Mouse (Mus musculus): ENCODE results near the gene Slc19a3.

Slc19a3 gene

DNA sequence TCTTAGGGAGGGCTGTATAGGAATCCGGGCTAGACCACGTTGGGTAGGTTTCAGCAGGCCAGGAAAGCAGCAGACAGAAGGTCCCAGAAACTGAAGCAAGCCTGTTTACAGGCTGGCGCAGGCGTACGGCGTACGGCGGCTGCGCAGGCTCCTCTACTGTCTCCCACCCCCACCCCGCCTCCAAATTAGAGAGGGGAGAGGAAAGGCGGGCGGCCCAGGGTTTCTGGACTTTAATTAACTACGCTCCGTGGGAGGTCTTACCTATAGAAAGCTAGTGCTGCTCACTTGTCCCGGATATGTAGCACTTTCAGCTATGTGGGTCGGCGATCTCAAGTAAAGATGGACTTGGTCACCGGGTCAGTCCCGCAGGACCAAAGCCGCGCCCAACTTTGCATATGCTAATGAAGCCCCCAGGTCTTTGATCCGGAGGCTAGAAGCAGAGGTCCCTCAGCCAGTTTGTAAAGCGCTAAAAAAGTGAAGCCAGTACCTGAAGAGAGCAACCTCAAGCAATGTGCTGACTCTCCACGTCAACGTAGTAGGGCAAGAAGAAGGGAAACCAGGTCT is at the start of gene Slc19a3:
TSS of gene Slc19a3 (minus strand) at position 340 of the 564 bp plus-strand sequence.
- peak; percentile 50 for DNase-seq

- DNase-seq: no peak
These were observed 46.5 kb upstream of the Slc19a3 start for GRCm38 (mm10) chr1:83084790-83085189.

DNA sequence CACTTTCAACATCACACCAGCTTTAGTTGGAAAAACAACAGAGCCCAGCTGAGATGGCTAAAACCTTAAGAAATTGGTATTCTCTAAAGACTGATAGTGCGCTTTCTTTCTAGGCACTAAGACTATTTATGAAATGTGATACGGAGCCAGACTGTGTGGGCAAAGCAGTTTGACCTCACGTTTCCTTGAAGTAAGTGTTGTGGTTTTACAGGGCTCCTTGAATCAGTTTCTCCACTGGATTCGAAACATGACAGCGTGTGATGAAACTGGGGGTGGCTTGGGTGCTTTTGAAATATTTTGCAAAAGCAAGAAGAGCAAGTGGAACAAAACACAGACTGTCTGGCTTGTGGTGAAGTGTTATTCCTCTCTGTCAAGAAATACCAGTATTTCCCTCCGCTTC is 38.8 kb upstream of the Slc19a3 start:
- no peak for DNase-seq

- no peak for DNase-seq
These were observed 38.1 kb upstream of the Slc19a3 start for GRCm38 (mm10) chr1:83076190-83076917.

GRCm38 (mm10) chr1:83075526-83076189 is 37.4 kb upstream of the Slc19a3 start:
- DNase-seq: no peak

GRCm38 (mm10) chr1:83067205-83067604 is 29.0 kb upstream of the Slc19a3 start:
- DNase-seq: no peak

DNA sequence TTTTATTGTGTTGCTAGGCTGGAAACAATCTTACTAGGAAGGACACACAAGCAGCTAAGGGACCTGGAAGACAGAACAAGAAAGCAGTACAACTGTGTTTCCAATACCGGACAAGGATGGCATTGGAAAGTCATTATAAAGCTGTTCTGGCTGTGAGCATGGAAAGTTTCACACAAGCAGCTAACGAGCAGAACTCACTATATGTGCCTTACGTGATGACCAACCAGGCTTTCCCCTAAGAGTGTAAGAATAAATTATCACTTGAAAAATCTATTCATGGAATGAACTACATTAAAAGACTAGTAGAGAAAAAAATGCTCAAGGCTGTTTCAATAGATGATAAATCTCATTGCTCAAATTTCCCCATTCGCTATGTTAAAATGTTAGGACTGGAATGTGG is 28.3 kb upstream of the Slc19a3 start:
- DNase-seq: no peak

DNA sequence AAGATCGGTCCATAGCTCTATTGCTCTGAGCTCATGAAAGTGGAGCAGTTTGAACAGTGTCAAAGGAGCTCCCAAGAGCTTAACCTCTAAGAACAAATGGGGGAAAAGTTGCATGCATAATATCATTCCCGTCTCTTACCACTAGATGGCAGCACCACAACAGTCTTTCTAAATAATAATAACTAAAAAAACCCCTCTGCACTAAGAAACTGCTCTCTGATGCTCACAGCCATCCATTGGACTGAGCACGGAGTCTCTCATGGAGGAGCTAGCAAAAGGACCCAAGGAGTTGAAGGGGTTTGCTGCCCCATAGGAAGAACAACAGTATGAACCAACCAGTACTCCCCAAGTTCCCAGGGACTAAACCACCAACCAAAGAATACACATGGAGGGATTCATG is 26.6 kb upstream of the Slc19a3 start:
- no peak for DNase-seq

- DNase-seq: no peak
These were observed 22.4 kb upstream of the Slc19a3 start, which contains the start of gene Krtap28-13 for GRCm38 (mm10) chr1:83060643-83061042. TSS of gene Krtap28-13 (plus strand) at chr1:83060930.

DNA sequence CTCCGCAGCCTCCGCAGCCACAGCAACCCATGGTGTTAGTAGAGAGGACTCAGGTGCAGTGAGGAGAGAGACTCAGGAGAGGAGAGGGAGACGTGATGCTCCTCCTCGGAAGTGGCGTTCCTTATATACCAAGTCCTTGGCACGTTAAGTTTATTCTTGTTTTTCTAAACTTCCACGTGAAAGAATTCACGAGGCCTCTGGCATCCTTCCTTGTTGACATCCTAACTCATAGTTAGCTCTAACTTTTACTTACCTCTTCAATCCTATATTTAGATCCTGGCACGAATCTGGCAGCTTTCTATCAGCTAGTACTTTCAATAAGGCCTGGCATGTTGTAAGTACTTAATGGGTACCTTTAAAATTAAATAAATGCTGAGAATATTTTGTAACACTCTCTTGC is 21.0 kb upstream of the Slc19a3 start, which contains the start of gene A030005K14Rik:
TSS of gene A030005K14Rik (minus strand) at position 101 of the 400 bp plus-strand sequence.
- no peak for DNase-seq

- DNase-seq: no peak
These were observed 20.2 kb upstream of the Slc19a3 start for GRCm38 (mm10) chr1:83058481-83058880.

GRCm38 (mm10) chr1:83044882-83045427 is 6.7 kb upstream of the Slc19a3 start, which contains the start of gene Gm47969:
TSS of gene Gm47969 (plus strand) at chr1:83044932.
- no peak for DNase-seq

DNA sequence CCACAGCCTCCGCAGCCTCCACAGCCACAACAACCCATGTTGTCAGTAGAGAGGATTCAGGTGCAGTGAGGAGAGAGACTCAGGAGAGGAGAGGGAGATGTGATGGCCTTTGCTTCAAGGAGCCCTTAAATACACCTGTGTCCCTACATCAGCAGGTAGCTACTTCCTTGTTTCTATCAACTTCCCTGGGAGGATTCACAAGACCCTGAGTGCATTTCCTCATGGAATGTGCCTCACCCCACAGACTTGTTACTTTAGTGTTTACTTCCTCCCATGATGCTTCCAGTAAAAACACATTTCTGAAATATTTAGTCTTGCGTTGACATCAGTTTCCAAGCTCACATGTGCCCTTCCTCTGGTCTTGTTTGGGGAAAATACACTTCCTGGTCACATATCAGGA is 4.1 kb upstream of the Slc19a3 start, which contains the start of gene Krtap28-10:
TSS of gene Krtap28-10 (minus strand) at position 101 of the 400 bp plus-strand sequence.
- no peak for DNase-seq

GRCm38 (mm10) chr1:83039080-83039479 is 832 bp upstream of the Slc19a3 start:
- no peak for DNase-seq

DNA sequence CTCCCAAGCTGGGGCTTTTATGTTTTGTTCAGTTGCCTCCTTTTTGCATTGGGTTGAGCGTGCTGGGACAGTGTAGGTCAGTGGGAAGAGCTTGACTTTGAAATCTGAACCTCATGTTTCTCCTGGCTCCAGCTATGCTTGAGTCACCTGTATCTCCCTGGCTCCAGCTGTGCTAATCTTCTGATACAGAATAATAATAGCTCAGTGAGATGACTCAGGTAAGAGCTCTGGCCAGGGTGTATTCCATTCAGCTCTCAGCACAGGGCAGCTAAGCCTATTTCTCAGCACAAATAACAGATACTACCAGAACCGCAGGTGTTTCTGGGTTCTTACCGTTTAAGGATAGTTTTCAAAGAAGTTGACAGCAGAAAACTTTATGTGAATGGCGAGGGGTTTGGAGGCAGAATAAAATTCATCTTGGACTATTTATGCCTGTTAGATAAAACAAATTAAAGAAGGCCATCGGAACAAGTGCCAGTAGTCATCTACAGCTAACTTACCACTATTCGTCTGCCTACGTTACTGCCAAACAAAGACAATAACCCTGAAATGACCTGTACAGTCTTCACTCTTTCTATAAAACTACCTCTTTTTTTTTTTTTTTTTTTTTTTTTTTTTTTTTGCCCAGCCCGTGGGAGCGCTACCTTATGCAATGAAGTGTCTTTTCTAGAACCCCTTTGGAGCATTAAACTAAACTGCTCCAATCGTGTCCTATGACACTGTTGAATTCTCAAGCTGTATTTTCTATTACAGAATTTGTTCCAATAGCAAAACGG is 1.2 kb downstream of the Slc19a3 start:
- DNase-seq: no peak

DNA sequence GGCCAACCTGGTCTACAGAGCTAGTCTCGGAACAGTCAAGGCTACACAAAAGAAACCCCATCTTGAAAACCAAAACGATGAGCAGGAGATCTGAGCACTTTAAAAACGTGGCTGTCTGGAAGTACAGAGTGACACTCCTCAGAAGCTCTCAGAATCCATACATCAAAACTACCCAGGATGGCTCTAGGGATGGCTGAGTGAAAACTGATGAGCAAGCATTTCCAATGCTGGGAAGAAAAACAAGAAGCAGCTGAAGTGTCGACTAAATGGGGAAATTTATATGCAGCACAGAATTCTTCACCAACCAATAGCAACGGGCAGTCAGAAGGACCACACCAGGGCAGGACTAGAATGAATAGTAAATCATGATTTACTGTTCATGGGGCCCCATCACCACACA is 3.7 kb downstream of the Slc19a3 start:
- DNase-seq: no peak

GRCm38 (mm10) chr1:83032508-83032907 is 5.7 kb downstream of the Slc19a3 start:
- no peak for DNase-seq

- no peak for DNase-seq
These were observed 6.3 kb downstream of the Slc19a3 start for GRCm38 (mm10) chr1:83031950-83032349.

DNA sequence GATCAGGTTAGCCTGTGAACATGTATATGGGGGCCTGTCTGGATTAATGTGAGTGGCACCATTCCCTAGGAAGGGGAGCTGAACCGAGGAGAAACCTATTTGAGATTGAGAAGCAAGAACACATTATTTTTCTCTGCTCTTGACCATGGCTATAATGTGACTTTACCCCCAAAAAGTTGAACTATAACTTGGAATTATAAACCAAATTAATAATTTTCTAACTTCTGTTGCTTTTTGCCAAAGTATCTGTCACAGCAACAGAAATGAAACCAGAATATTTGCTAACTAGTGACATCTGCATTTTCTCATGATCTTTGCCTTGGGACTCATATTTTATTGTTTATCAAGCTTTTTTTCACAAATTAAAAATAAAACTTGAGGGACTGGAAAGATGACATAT is 21.7 kb downstream of the Slc19a3 start:
- DNase-seq: no peak

DNA sequence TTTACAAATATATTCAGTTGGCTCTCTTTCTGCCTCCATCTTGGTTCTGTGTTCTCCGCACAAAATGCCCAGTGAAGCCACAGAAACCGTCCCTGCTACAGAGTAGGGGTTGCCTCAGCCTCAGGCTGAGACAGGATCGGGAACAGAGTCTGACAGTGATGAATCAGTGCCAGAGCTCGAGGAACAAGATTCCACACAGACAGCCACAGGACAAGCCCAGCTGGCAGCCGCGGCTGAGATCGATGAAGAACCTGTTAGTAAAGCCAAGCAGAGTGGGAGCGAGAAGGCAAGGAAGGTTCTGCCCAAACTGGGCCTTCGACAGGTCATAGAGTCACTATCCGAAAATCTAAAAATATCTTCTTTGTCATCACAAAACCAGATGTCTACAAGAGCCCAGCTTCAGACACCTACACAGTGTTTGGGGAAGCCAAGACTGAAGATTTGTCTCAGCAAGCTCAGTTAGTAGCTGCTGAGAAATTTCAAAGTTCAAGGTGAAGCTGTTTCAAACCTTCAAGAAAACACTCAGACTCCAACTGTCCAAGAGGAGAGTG is 22.8 kb downstream of the Slc19a3 start:
- DNase-seq: no peak

DNA sequence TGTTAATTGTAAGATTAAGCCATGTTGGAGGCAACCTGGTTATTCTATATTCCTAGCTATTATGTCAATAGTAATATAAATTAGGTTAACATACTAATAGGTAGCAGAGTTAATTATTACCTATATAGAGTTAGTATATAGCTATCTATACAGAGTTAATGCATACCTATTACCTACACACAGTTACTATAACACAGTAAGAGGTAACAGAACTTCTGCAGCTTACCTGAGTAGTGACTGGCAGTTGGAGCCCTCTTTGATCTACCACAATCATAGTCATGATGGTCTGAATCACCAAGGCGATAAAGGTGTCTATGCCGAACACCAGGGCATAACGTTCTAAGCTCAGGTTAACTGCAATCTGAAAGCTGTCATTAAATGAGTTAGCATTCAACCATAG is 23.8 kb downstream of the Slc19a3 start:
- no peak for DNase-seq

DNA sequence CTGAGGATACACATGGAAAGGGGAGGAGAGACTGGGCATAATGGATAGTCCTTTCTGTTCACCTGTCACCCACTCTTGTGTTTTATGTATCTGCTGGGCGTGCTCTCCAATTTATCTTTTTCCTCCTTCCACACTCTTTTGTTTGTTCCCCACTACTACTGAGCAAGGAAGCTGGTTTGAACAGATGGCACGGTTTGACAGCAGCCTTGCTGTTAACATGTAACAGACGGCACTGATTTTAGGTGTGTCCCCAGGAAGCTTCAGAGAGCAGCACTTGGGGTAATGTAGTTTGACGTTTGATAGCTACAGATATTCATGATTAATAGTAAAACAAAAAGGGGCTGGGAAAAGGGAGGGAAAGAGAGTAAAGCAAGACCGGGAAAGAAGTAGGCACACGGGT is 30.8 kb downstream of the Slc19a3 start:
- no peak for DNase-seq
